Mouse (Mus musculus) brain, adult 2 months (tissue): Measurements from ENCODE around the gene Mrpl23.

Experiments used
- DNase-seq: peaks from one replicate; pipeline ENCODE4 v3.0.0; 2011; ENCODE audit warnings: low read depth, low spot score

Mrpl23 gene

DNA sequence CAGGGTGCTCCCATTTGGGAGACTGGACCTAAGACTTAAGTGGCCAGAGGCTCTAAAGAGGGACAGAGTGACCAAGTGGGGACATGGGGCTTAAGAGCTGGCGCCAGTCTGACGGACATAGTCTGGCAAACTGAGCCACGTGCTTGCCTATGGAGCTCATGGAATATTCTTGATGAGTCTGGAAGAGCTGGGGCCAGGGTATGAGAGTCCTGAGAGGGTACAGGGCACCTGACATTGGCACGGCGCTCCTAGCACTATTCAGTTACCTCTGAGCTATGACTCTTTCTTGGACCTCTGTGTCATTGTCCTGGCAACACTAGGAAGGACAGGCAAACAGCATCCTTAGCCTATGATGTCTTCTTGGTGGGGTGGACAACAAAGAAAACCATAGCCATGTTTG lies 19.2 kb downstream of the Mrpl23 start:
- no peak for DNase-seq

DNA sequence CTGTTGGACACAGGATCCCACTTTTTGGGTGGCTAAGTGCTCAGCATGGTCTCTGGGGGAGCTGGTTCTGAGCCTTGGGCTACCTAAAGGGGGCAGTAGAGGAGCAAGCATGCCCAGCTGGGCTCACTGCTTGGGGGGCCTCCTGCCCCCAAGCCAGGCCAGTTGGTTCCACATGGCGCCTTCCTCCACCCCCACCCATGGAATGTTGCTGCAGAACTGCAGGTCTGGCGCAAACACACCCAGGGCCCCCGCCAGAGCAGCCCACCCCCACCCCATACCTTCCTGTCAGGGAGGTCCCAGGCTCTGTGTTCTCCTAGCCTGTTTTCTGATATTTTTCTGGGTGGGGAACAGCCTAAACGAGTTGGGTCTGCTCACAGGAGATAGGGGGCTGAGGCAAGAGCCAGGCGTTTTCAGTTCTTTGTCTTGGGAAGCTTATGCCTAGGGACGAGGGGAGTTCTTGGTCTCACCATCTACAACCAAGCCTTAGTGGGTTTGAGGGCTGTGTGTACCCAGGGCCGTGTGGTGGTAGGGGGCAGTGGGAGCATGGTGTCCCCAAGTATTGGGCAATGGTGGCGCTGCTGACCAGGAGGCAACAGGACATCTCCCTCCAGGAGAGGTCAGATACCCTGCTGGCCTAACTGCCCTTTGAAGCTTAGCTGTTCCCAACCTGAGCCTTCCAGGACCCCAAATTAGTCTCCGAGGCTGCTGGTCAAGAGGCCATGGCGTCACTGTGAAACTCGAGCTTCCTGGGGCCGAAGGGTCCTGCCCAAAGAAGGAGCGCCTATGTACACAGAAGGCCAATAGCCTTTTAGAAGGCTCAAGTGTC lies 20.3 kb downstream of the Mrpl23 start:
- DNase-seq: no peak

DNA sequence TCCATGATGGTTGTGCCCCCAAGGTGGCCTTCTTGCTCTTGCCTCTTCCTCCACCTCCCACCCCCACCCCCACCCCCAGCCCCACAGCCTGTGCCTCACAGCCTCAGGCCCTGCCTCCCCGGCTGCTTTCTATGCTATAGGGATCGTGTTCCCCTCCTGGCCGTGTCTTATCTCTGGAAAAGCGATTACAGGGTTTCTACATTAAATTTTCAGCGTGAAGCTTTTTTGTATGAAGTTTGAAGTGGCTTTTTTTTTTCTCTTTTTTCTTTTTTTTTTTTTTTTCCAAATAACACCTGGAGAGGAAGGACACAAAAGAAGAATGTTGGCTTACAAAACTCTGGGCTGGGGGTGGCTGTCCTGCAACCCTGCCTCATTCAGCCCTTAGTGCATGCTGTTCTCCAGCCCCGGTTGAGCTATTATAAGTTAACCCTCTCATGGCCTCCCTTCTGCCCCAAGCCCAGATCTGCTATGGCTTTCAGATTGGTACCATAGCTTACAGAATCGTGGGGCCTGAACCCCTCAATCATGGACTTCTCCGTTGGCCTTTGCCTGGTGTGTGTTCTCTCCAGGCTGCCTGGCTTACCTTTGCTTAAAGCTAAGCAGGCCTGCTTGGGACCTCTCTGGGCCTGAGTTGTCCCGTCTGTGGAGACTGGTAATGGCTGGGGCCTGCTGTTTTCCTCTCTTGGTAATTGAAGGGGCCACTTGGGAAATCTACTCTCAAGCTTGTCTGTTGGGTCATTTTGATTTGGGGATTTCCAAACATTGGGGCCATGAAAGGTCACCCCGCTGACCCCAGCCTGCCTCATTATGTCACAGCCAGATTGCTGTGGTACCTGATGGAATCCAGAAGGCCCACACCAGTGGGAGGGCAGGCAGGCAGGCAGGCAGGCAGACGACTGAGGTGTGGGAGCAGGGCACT lies 21.2 kb downstream of the Mrpl23 start:
- no peak for DNase-seq

DNA sequence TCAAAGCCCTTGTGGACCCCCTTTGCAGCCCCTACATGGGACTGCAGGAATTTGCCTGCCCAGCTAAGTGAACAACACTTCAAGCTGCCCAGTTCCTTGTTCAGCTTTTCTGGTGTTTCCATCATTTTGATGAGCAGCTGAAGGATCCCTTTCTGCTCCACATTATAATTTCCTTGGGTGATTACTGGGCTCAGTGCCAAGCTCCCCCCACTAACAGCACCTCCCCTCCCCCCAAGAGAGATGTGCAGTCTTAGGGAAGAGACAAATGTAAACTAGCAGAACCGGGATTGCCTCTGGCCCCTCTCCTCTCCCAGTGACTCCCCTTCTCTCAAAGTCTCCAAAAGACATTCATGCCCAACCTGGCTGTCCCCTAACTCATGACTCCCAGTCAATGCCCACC lies 22.1 kb downstream of the Mrpl23 start:
- DNase-seq: no peak

DNA sequence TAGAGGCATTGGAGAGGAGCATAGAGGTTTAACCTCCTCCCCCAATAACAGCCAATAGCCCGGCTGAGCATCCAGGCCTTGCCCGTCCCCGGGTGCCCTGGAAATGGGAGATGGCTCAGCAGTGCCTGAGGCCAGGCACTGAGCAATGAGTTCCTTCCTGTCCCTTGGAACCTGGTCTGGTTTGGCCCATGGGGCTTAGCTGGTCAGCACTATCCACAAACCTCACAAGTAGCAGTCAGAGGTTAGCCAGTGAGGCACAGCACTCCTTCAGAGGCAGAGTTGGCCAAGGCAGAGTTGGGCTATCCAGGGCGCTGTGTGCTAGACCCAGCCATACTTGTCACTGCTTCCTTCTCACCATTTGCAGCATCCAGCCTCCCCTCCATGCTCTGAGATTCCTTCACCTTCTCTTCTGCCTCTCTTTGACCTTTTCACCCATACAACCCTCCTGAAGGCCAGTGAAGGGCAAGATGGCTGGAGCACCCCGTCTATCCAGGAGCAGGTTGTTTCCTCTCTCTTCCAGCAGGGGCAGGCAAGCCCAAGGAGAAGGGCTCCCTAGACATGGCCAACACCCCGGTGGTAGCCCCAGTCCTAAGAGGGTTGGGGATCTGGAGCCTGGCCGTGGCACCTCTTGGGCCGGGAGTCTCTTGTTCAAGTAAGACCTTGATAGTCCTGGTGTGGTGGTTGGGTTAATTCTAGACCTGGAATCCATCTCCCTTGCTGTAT lies 23.0 kb downstream of the Mrpl23 start:
- DNase-seq: no peak

DNA sequence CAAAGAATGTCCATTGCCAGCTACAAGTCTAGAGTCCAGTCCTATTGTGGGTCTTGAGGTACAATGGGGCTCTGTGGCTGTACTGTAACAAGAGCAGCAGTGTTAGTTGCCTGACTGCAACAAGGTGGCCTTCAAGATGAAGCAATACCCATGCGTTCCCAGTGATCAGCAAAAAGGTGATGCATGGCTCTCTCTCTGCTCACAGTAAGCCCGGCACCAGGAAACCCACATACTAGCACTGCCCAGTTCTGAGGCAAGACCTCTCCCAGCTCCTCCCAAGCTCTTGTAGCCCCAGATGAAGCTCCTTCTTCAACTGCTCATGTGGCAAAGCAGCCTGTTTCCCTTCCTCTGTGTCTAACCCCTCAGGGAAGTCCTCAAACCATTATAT lies 23.6 kb downstream of the Mrpl23 start:
- DNase-seq: no peak

DNA sequence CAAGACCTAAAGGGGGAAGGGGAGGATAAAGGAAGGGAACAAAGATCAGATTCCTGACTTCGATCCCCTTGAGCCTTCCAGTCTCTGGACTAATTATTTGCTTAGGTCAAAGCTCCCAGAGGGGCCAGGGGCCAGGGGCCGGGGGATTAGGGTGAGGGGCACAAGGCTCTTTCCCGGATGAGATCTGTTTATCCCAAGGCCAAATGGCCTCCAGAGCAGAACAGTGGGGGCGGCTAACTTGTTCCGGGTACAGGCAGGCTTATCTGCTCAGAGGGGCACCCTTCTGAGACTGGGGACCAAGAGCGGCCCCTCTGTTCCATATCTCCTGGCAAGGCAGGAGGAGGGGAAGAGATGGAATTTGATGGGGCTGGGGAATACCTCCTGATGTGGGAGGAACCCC lies 25.2 kb downstream of the Mrpl23 start:
- DNase-seq: no peak

DNA sequence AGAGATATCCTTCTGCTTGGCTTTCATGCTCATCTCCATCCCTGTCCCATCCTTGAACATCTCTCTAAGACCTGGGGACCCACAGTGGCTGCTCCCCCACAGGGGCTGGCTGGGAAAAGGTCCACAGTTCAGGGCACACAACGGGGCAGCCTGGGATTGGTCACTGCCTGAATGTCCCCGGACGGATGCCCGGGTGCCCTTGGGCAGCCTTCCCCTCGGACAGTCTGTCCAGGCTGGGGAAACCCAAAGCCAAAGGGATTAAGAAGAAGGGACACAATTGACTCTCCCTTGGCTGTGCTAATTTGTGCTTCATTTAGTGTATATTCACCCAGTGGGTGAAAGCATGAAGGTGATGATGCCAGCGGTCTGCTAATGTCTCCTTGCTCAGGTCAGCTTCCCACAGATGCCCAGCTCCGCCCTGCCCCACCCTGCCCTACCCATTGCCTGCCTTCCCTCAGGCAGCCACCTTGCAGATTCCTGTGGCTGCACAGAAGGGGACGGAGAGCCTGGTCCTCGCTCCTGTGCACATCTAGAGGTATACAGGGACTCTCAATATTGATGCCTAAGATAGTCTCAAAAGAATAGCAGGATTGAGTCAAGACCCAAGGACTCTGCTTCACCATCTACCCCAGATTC lies 26.1 kb downstream of the Mrpl23 start:
- DNase-seq: no peak

DNA sequence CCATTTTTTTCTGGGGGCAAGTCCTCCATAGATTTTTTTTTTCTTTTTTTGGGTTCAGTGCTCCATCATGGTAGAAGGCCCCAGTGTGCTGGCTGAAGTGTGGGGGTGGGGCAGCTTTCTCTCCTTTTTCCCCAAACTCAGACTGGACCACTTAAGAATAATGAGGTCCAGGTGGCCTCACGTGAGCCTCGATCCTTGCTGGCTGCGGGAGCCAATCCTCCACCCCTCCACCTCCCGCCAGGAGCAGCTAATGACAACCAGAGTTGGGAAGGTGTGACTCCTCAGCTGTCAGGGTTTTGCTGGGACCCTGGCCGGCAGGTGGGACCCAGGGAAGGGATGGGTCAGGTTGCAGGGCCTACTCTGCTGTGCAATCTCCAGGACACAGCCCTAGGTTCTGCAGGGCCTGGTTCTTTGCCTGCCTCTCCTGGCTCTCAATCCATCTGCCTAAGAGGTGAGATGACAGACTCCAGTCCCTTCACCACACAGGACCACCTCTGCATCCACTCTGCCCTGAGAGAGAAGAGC lies 27.2 kb downstream of the Mrpl23 start:
- DNase-seq: no peak

DNA sequence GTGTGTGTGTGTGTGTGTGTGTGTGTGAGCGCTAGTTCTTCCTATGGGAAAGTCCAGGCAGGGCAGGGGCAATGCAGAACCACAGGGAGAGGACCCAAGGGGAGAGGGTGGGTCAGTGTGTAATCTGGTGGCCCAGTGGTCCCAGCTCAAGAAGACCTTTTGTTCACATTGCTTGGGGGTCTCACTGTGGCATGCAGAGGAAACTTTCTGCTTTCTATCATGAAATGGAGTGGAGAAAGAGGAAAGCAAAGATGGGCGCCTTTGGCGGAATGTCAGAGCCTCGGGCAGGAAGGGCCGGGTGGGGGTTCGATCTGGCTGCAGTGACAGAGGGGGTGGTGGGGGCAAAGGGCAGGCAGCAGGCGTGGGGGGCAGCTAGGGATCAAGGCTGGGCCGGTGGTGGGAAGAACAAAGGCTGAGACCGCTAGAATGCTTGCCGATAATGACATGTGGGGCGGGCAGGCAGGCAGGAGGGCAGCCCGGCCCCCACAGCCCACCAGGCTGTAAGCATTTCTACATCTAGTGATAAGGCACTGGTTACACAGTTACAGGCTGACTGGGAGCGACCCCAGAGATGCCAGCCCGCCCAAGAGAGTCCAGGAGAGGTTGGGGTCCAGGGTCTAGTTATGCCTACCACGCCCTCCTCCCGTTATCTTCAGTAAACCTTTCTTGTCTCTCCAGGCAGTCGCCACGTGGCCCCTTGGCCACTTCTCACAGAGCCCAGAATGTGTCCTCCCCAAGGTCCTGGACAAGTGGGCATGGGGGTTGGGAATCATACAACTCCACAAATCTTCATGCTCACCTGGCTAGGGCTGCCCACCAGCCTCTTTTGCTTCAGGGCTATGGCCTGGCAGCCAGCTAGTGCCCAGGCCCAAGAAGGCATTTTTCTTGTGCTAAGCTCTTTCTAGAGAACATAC lies 28.7 kb downstream of the Mrpl23 start:
- DNase-seq: no peak

DNA sequence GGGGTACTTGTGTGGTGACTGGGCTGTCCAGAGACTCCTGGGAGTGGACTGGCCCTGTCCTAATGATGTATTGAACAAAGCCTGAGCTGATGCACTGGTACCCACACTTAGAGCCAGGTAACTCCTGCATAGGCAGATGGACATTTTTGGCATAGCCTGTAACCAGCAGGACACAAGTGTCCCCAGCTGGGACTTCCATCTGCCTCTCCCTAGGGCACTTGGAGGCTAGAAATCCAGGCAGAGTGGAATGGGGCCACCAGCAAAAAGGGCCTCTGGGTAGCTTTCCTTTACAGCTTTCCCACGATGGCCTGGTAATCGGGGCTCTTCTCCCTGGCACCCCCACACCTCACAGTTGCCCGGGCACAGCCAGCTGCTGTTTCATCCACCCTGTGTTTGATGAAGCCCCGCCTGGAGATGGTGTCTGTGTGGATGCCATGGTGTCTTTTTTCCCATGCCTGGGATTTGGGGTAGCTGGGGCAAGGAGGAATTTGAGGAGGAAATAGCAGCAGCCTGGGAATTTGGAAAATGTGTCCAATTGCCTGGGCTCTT lies 29.4 kb downstream of the Mrpl23 start:
- DNase-seq: peak; percentile 97

DNA sequence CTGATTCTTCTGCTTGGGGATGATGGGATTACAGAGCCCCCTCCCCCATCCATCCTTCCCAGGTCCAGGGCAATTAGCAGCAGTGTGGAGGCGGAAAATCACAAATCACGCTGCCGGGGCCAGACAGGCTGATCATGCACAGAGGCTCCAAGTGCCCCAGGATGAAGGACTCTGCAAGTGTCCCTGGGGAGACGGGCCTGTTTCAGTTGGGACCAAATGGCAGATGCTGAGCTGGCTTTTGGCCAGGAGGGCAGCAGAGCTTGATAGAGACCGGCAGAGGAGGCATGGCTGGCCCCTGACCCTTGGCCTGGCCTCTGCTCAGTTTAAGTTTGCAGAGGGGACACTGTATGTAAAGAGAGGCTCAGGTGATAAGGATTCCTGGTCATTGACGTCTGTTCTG lies 30.7 kb downstream of the Mrpl23 start:
- no peak for DNase-seq

DNA sequence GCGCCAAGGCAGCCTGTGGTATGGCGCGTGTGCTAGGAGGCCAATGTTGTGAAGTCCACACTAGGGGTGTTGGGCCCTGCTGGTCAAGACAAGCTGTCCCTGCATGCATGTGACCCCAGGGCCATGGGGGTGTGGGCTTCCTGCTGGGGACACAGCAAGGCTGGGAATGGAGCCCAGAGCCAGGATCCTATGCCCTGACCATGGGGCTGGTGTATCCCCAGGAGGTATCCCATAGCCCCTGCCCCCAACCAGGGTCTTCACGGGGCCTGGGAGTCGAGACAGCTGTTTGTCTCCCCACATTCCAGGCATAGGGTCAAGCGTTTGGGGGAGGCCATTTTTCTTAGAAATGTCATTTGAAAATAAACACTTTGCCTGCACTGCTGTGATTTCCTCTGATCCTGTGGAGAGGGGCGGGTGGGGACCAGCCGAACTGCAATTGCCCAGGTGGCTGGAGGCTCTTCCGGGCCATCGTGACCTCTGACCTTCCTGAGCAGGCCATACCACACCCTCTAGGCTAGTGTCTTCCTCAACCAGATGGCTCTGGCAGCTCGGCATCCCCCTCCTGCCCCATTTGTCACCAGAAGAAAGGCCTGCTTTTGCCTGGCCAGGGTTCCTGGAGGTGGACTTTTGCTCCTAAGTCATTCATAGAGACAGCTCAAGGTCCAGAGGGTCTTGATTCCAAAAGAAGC lies 32.6 kb downstream of the Mrpl23 start:
- DNase-seq: no peak

DNA sequence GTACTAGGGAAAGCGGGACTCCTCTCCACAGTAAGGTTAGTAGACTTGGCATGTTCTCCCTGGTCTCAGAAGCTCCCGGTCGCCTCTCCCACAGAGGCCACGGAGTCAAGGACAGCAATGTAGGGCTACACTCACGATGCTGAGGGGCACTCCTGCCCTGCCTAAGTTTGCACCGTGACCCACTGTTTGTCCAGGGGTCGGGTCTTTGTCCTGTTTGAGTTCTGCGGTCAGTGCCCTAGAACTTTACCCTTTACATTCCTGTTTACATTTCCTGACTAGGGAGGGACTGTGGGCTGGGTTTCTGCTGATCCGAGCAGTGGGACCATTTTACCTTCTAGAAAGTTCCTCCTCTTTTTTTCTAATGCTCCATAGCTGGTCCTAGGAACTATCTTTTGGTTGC lies 34.0 kb downstream of the Mrpl23 start:
- no peak for DNase-seq

DNA sequence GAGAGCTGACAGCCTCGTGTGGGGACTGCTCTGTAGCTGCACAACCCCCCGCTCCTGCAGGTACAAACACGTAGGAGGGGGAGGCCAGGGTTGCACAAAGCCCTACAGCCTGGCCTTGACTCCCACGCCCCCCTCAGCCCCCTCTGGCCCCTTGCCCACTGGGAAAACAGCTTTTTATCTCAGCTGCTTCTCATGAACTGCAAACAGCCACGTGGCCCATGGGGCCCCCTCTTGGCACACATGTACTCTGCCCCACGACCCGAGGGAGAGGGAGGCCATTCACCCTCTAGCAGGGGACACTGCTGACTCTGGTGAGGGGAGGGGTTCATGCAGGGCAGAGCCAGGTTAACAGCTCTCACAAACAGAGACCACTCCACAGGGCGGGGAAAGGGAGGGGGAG lies 36.5 kb downstream of the Mrpl23 start:
- DNase-seq: no peak

DNA sequence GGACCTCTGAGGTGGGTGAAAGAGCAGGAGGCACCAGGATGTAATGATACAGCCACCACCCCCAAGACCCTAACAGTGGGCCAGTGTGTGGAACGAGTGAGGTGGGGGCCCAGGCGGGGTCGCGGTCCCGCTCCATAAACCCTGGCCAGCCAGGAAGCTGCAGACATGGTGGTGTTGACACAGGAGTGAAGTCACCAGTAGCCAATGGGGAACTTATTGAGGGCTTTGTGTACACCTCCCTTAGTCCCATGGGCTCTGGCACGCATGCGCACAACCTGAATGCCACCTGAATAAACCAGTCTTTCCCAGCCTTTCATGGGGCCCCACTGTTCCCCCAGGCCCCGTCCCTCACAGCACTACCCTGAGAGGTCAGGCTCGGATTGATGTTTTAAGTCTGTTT lies 38.1 kb downstream of the Mrpl23 start:
- no peak for DNase-seq

DNA sequence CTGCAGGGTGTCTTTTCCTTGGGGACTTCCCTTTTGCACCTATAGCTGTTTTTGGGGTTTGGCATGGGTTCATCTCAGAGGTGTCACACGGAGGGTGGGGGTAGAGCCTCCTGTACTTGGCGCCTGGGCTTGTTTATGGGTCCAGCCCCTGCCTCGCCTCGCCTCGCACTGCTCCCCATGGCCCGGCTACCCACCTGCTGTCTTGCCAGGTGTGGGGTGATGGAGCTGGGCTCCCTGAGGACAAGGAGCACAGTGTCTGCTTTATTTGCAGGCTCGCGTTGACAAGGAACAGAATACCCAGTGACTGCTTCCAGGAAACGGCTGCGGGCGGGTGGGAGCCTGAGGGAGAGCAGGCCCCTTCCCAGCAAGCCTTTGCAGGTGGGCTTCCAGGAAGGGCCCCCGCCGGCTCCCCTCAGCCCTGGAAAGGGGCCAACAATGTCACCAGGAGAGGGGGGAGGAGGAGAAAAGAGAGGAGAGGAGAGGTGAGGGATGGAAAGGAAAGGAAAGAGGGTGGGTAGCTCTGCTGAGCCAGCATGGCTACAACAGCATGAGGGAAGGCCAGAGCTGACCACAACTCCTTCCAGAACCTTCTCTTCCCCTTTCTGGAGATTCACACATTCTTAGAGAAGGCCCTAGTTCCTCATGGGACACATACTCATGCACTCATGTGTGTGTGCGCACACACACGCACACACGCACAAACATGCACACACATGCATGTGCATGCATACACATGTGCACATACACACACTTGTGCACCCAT lies 39.2 kb downstream of the Mrpl23 start:
- DNase-seq: peak; percentile 29

DNA sequence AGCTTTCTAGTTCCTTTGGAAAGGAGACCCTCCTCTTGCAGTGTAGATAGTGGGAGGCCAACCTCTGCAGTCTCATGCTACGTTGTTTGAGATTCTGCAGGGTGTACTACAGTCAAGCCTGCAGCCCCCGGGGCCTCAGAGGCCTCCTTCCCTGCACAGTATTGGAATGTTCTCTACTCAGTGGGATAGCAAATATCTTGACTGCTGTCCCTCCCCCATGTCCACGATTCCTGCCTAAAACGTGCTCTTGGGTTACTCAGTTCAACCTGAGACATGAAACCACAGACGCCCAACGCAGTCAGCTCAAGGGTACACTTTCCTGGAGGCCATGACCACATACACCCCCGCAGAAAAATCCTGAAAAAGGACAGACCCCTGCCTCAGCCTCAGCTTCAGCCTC lies 39.9 kb downstream of the Mrpl23 start:
- no peak for DNase-seq

DNA sequence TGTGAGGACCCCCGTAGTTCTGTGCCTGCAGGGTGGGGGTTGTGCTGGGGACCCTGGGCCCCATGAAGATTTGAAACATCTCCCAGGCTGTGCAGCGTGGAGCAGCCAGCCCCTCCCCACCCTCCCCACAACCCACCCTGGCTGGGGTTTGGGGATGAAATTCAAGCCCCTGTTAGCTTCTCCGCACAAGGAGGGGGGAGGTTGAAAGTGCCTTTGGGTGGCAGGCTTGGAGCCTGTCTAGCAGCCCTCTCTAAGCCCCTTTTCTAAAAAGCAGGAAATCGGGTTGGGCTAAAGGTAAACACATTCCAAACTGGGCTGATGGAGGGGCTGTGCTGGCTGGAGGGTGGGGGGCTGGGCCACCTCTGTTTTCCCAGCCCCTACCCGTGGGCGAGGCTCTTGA lies 40.5 kb downstream of the Mrpl23 start:
- no peak for DNase-seq
